Mouse (Mus musculus) splenic B cell, adult 2 months (primary cell): Measurements from ENCODE around the gene Gm20388.
"Not testable (repeated sequence)": the region's sequence is repeated elsewhere in the genome, so short reads cannot be mapped to it uniquely, and the experiment has no call there.

Experiments used
- DNase-seq: peaks from one replicate; pipeline ENCODE4 v3.0.0-alpha.2; 2011; ENCODE audit warnings: low read depth, low spot score
- H3K27me3 ChIP-seq: 2 replicates; pipeline ENCODE4 v1.6.1; 2012; ENCODE audit warnings: mild to moderate bottlenecking, low read length, moderate library complexity, mixed read lengths; ENCODE audit not compliant: control insufficient read depth, poor library complexity, insufficient read depth, severe bottlenecking
- H3K36me3 ChIP-seq: 2 replicates; pipeline ENCODE4 v1.6.1; 2012; ENCODE audit warnings: mild to moderate bottlenecking, low read length, moderate library complexity, mixed read lengths; ENCODE audit not compliant: control insufficient read depth, poor library complexity, insufficient read depth, severe bottlenecking

Gene Gm20388

GRCm38 (mm10) chr8:122564363-122565352 is 2654.0 kb downstream of the Gm20388 start:
- H3K27me3 ChIP-seq, result no peaks in the 10 kb centered on the region
- H3K36me3 ChIP-seq, result no peaks in the 10 kb centered on the region
- DNase-seq, result peak; percentile 42

DNA sequence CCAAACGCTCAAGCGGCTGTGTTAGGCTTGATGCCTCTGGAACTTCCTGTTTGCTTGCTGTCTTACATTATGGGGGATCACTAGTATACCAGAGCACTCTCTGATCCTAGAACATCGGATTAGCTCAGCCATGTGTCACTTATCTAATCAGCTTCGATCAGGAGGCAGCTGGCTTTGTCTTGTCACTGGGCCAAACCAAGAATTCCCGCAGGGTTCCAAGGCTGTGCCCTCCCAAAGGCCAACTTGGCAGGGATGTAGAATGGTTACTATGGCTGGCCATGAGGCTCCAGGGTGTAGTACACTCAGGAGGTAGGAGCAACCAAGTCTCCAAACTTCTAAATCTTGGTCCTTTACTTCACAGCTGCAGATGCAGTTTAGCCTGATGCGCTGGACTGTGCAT is 2656.1 kb downstream of the Gm20388 start:
- no peak for DNase-seq
- Histone ChIP-seq H3K36me3 (peaks cover 3% of the 10 kb centered on the region; the same call in 1 of the 2 replicates), H3K27me3 (no peaks in the 10 kb centered on the region)

GRCm38 (mm10) chr8:122567361-122568108 is 2656.9 kb downstream of the Gm20388 start, which contains the start of gene Cdt1:
TSS of gene Cdt1 (plus strand) at chr8:122568015.
- peaks cover 7% of the 10 kb centered on the region; the same call in 1 of the 2 replicates for H3K36me3 ChIP-seq
- peak; percentile 97 for DNase-seq
- no peaks in the 10 kb centered on the region for H3K27me3 ChIP-seq

- peak; percentile 96 for DNase-seq
- Histone ChIP-seq H3K27me3 (no peaks in the 10 kb centered on the region), H3K36me3 (peaks cover 7% of the 10 kb centered on the region; the same call in 1 of the 2 replicates)
These were observed 2657.5 kb downstream of the Gm20388 start for GRCm38 (mm10) chr8:122568109-122568504.

DNA sequence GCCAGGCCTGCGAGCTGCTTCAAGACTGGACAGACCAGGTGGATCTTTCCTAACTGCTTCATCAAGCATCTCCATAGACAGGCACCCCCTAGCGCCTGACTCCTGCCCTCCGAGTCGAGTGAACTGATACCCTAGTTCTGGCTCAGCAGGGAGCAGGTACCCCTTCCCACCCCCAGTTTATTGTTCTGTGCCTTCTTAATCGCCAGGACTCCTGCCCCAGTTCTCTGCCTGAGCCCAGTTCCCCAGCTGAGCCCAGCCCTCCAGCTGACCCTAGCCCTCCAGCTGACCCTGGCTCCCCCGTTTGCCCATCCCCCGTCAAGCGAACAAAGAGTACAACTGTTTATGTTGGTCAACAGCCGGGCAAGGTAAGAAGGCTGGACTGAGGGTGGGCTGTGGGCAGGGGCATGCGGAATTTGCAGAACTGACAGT is 2658.3 kb downstream of the Gm20388 start:
- peaks cover 7% of the 10 kb centered on the region; the same call in 1 of the 2 replicates for H3K36me3 ChIP-seq
- peak; percentile 49 for DNase-seq
- H3K27me3 ChIP-seq, result no peaks in the 10 kb centered on the region

DNA sequence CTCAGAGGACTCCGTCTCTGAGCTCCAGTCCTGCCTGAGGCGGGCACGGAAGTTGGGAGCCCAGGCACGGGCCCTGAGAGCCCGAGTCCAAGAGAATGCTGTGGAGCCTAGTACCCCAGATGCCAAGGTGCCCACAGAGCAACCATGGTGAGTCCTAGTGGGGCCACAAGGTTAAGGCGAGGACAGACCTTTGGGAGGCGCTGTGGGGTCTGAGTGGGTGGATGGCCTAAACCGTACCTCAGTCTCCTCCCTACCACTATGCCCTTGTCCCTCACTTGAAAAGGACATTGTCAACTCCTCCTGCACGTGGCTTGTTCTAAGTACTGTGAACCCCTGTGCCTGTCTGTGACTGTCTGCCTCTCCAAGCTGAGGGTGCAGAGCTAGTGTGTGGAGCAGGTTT is 2658.7 kb downstream of the Gm20388 start:
- DNase-seq, result peak; percentile 26
- H3K27me3 ChIP-seq, result no peaks in the 10 kb centered on the region
- H3K36me3 ChIP-seq, result peaks cover 7% of the 10 kb centered on the region; the same call in 1 of the 2 replicates

- H3K27me3 ChIP-seq, result no peaks in the 10 kb centered on the region
- DNase-seq, result no peak
- peaks cover 9% of the 10 kb centered on the region; the same call in 1 of the 2 replicates for H3K36me3 ChIP-seq
These were observed 2659.4 kb downstream of the Gm20388 start for GRCm38 (mm10) chr8:122569996-122570395.

DNA sequence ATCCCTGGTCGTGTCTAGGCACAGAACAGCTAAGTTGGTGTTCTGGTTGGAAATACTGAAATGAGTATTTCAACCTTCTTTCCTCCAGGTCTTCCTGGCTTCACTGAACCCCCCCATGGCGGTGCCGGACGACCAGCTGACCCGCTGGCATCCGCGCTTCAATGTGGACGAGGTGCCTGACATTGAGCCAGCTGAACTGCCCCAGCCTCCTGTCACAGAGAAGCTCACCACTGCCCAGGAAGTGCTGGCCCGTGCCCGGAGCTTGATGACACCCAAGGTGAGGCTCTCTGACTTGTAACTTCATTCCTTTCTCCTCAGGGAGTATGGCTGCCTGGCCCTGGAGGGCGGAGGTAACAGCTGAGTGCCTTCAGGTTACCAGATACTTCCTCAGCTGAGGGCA is 2660.5 kb downstream of the Gm20388 start:
- H3K27me3 ChIP-seq, result no peaks in the 10 kb centered on the region
- H3K36me3 ChIP-seq, result peaks cover 9% of the 10 kb centered on the region; the same call in 1 of the 2 replicates
- DNase-seq, result no peak

DNA sequence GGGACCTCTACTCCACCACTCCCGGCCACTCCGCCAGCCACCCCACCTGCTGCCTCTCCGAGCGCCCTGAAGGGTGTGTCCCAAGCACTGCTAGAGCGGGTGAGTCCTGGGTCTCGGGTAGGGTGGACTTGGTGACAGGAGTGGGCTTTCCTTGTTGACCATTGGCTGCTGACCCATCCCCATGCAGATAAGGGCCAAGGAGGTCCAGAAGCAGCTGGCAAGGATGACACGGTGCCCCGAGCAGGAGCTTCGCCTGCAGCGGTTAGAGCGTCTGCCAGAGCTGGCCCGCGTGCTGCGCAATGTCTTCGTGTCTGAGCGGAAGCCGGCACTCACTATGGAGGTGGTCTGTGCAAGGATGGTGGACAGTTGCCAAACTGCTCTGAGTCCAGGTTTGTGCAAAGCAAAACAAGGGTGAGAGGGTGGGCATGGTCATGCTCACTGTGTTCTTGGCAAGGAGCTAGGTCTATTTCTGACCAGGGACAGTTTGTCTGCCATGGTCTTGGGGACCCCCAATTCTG is 2661.2 kb downstream of the Gm20388 start:
- DNase-seq, result no peak
- Histone ChIP-seq H3K36me3 (peaks cover 9% of the 10 kb centered on the region; the same call in 1 of the 2 replicates), H3K27me3 (no peaks in the 10 kb centered on the region)

DNA sequence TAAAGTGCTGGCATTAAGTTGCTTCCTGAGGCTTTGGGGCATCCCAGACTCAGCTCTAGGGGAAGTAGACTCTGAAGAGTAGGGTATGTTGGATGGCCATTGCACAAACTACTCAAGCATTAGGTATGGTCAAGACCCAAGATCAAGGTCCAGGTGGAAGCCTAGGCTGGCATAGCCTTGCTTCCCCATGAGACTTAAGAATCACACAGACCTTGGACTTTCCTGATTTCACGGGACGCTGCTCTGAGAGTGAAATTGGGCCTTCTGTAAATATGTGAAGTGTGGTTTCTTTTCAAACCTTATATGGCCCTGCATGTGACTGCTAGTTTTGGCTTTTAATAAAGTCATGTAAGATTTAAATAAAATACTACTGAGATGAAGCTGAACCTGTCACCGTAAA is 2662.1 kb downstream of the Gm20388 start:
- no peak for DNase-seq

GRCm38 (mm10) chr8:122573176-122573575 is 2662.5 kb downstream of the Gm20388 start:
- DNase-seq, H3K27me3 ChIP-seq, H3K36me3 ChIP-seq: not testable (repeated sequence)

More for the DNA sequence above, 2662.1 kb downstream of the Gm20388 start:
- no peaks in the 10 kb centered on the region for H3K27me3 ChIP-seq
- peaks cover 9% of the 10 kb centered on the region; the same call in 1 of the 2 replicates for H3K36me3 ChIP-seq

- no peaks in the 10 kb centered on the region for H3K27me3 ChIP-seq
- peaks cover 9% of the 10 kb centered on the region; the same call in 1 of the 2 replicates for H3K36me3 ChIP-seq
- no peak for DNase-seq
These were observed 2662.9 kb downstream of the Gm20388 start for GRCm38 (mm10) chr8:122573577-122573976.

DNA sequence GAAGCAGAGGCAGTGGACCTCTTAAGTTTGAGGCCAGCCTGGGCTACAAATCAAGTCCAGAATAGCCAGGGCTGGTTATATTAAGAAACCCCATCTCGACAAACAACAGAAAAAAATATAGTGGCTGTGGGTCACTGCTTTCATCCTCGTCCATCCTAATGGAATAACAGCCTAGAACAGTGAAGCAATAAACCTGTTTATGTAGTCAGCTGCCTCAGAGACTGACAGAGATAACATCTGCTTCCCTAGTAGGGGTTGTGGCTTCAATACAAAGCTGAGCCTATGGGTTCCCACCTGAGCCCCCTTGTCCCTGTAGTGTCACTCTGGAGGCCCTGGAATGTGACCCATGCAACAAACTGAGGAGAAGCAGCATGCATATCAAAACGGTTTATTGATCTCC is 2663.6 kb downstream of the Gm20388 start:
- Histone ChIP-seq H3K27me3 (no peaks in the 10 kb centered on the region), H3K36me3 (peaks cover 9% of the 10 kb centered on the region; the same call in 1 of the 2 replicates)
- no peak for DNase-seq

GRCm38 (mm10) chr8:122574667-122575251 is 2664.1 kb downstream of the Gm20388 start:
- Histone ChIP-seq H3K27me3 (no peaks in the 10 kb centered on the region), H3K36me3 (peaks cover 9% of the 10 kb centered on the region; the same call in 1 of the 2 replicates)
- DNase-seq, result no peak
